Mouse (Mus musculus) stomach, embryonic 14.5 days (tissue): ENCODE measurements around the gene Ism1. TPM values are rescaled to one million over a fixed set of nuclear protein-coding genes. Genes with fewer than 3 reads are reported as not detected.

ENCODE experiments used
- ATAC-seq: fragments of 200-750 bp; cut with Nextera tagmentation; 2 replicates; pipeline ENCODE4 v1.8.0; 2017; ENCODE audit warnings: low read depth, moderate TSS enrichment; ENCODE audit not compliant: insufficient number of reproducible peaks, insufficient read depth, low FRiP score
- H3K27ac ChIP-seq: fragments of 300-500 bp; sonication (generic); 2 replicates; pipeline ENCODE4 v1.5.1; 2014; ENCODE audit warnings: mild to moderate bottlenecking, low read length, moderate library complexity, mixed read lengths
- H3K27me3 ChIP-seq: fragments of 300-500 bp; sonication (generic); 2 replicates; pipeline ENCODE4 v1.6.1; 2014; ENCODE audit warnings: low read length, control low read depth, mixed read lengths; ENCODE audit not compliant: control insufficient read depth, insufficient read depth
- H3K36me3 ChIP-seq: fragments of 300-500 bp; sonication (generic); 2 replicates; pipeline ENCODE4 v1.6.1; 2014; ENCODE audit warnings: mild to moderate bottlenecking, control low read depth, low read length, moderate library complexity, mixed read lengths; ENCODE audit not compliant: control insufficient read depth, insufficient read depth
- H3K4me1 ChIP-seq: fragments of 300-500 bp; sonication (generic); 2 replicates; pipeline ENCODE4 v1.6.1; 2014; ENCODE audit warnings: low read length, control low read depth, mixed read lengths; ENCODE audit not compliant: control insufficient read depth, insufficient read depth
- H3K4me2 ChIP-seq: fragments of 300-500 bp; sonication (generic); replicated peaks from 2 replicates; pipeline ENCODE4 v1.6.1; 2014; ENCODE audit warnings: low read depth, low read length, control low read depth
- H3K4me3 ChIP-seq: fragments of 300-500 bp; sonication (generic); 2 replicates; pipeline ENCODE4 v1.5.1; 2014; ENCODE audit warnings: low read depth, low read length, control low read depth
- H3K9ac ChIP-seq: fragments of 300-500 bp; sonication (generic); replicated peaks from 2 replicates; pipeline ENCODE4 v1.6.1; 2014; ENCODE audit warnings: low read depth, mild to moderate bottlenecking, control low read depth, low read length, moderate library complexity, mixed read lengths
- H3K9me3 ChIP-seq: fragments of 300-500 bp; sonication (generic); 2 replicates; pipeline ENCODE4 v1.6.1; 2016; ENCODE audit warnings: low read depth, low read length, control low read depth; ENCODE audit not compliant: control insufficient read depth
- WGBS: fragments of 180-500 bp; shearing (Covaris S2); extraction: QIAGEN DNeasy Blood & Tissue Kit; methylation state at CpG from one replicate; pipeline ENCODE4 v1.1.7; 2014; 5-methylcytosine and 5-hydroxymethylcytosine counted together
- polyA plus RNA-seq: library from polyadenylated mRNA; unstranded; fragments of >200 nt; fragmentation: Nextera tagmentation; extraction: Ambion mirVana; gene quantifications from 2 replicates; pipeline ENCODE4 v1.2.1, GENCODE M21; 2014

Gene Ism1
- polyA plus RNA-seq, 1 experiment from 2014 or later = 3.2 TPM

DNA sequence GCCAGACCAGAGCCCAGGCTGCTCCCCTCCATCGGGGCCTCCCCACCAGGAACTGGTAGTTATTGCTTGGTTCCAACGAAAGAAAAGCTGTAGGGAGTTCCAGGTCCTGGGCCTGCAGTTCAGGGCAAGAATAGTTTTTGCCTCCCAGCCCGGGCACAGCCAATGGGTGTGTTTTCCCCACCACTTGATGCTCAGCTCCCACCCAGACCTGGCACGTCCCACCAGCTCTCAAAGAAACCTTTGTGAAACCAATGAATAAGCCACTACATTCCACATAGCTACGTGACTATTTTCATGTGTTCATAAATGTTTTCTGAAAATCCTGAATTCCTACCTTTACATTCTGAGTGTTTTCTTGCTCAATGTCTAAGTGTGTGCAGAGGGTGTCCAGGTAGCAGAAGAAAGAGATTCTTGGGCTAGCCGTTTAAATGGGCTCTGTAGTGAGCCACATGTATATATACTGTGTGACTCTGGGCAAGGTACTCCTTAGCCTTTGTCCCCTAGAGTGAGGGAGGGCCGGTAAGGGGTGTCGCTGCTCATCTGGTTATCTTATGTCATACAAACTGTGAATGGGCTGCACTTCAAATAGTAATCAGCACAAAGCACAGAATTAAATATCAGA lies 97.1 kb downstream of the Ism1 start:
- H3K9ac ChIP-seq = no peak overlapping the region
- H3K4me1 ChIP-seq = no peaks in the 10 kb centered on the region
- H3K36me3 ChIP-seq = no peaks in the 10 kb centered on the region
- no peaks in the 10 kb centered on the region for H3K27me3 ChIP-seq
- no peak overlapping the region for H3K4me2 ChIP-seq
- H3K4me3 ChIP-seq = no peak overlapping the region
- no peak for ATAC-seq
- H3K9me3 ChIP-seq = no peaks in the 10 kb centered on the region
- WGBS = 73% methylated on average over 8 of the region's 8 CpGs
- no peak overlapping the region for H3K27ac ChIP-seq

DNA sequence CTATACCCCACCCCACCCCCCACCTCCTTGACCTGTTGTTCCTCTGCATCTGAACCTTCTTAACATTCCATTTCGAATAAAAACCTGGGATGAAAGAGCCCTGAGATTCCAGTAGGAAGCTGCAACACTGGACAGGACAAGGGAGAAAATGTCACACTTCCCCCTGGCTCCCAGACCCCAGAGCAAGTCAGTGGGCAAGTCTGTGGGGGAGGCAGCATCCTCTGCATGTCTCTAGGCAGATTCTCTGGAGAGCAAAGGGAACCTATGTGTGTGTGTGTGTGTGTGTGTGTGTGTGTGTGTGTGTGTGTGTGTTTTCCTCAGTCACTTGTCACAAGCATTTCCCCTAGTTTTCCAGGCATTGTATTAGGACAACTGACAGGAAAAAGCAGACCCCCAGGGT lies 98.7 kb downstream of the Ism1 start:
- no peak overlapping the region for H3K27ac ChIP-seq
- H3K36me3 ChIP-seq = no peaks in the 10 kb centered on the region

DNA sequence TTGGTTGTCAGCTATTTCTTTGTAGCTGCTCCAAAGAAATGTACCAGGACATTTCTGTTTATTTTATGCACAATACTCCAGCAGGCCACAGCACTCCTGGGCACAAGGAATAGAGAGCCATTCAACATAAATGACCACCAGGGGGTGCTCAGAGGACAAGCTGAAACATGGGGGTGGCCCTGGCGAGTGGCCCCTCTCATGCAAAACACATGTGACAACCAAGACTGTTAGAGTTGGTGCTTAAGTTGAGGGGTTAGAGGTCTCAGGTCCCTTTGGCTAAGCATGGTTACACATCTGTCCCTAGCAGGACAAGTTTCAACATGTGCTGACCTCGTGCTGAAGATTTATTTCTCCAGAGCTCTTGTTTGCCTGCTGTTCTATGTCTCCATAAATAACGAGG lies 100.3 kb downstream of the Ism1 start:
- WGBS = 48% methylated on average over 3 of the region's 3 CpGs
- no peak overlapping the region for H3K27ac ChIP-seq
- no peak overlapping the region for H3K9ac ChIP-seq
- no peak overlapping the region for H3K4me2 ChIP-seq
- H3K36me3 ChIP-seq = no peaks in the 10 kb centered on the region
- no peaks in the 10 kb centered on the region for H3K4me1 ChIP-seq
- no peak for ATAC-seq
- no peaks in the 10 kb centered on the region for H3K9me3 ChIP-seq
- no peak overlapping the region for H3K4me3 ChIP-seq
- H3K27me3 ChIP-seq = no peaks in the 10 kb centered on the region

More for the DNA sequence above, 98.7 kb downstream of the Ism1 start:
- ATAC-seq = no peak
- WGBS = 5% methylated on average over 1 of the region's 1 CpGs
- Histone ChIP-seq H3K4me2 (no peak overlapping the region), H3K4me1 (no peaks in the 10 kb centered on the region), H3K9ac (no peak overlapping the region), H3K27me3 (no peaks in the 10 kb centered on the region), H3K9me3 (no peaks in the 10 kb centered on the region), H3K4me3 (no peak overlapping the region)

DNA sequence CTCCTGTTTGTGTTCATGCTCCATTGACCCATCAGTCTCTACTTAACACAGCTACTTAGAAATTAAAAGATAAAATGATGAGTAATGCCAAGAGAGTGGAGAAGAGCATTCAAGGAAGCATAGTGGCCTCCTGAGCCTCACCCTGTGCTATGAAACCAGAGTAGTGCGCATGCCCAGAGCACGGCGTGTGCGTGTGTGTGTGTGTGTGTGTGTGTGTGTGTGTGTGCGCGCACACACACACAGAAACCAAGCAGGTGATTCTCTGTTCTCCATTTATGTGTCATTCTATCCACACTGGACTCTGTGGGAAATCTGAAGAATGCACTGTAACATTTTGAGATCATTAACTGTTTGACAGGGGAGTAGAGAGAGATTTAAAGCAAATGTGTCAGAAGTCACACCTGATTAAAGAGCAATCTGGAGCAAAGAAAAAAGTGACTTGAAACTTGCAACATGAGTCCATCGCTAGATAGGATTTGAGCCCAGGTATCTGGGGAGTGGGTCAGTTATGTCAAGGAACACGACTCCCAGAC lies 105.4 kb downstream of the Ism1 start:
- H3K4me2 ChIP-seq = no peak overlapping the region
- WGBS = 89% methylated on average over 8 of the region's 8 CpGs
- no peak for ATAC-seq
- no peak overlapping the region for H3K27ac ChIP-seq
- H3K4me1 ChIP-seq = no peaks in the 10 kb centered on the region
- H3K4me3 ChIP-seq = no peak overlapping the region
- no peaks in the 10 kb centered on the region for H3K27me3 ChIP-seq
- no peak overlapping the region for H3K9ac ChIP-seq
- no peaks in the 10 kb centered on the region for H3K9me3 ChIP-seq
- no peaks in the 10 kb centered on the region for H3K36me3 ChIP-seq

DNA sequence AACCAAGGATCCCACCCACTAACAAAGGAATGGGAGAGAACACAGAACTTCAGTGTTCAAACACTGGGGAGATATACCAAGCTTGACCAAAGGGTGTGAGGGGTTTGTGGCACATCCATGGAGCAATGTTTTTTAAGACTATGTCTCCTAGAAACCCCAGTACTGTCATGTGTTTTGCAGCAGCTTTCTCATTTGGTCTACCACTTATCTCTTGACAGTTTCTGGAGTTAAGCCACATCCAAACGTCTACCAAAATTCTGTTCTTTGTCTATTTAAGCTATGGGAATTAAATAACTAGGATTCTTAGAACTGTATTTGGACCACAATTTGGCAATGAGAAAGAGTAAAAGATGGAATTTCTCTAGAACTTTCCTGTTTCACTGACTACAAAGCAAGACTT lies 106.5 kb downstream of the Ism1 start:
- Histone ChIP-seq H3K27me3 (no peaks in the 10 kb centered on the region), H3K4me3 (no peak overlapping the region), H3K4me1 (no peaks in the 10 kb centered on the region), H3K27ac (no peak overlapping the region), H3K36me3 (no peaks in the 10 kb centered on the region), H3K4me2 (no peak overlapping the region), H3K9ac (no peak overlapping the region), H3K9me3 (no peaks in the 10 kb centered on the region)
- 55% methylated on average over 1 of the region's 1 CpGs for WGBS
- no peak for ATAC-seq

DNA sequence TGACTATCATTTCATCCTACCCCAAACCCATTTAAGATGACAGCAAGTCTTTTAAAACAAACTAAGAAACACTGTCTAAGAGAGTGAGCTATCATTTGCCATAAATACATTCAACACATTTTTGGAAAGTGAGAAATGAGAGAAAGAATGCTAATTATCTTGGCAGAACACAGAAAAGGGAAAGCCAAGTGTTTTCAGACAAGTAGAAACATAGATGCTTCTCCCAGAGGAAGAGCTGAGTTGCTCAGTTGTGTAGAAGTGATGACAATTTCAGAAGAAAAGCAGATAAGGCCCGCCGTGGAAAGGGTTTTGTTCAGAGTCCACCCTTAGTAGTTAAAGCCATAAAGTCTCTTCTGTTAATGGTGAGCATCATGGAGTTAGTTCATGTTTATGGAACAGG lies 107.0 kb downstream of the Ism1 start:
- Histone ChIP-seq H3K36me3 (no peaks in the 10 kb centered on the region), H3K27me3 (no peaks in the 10 kb centered on the region), H3K9me3 (no peaks in the 10 kb centered on the region), H3K27ac (no peak overlapping the region), H3K4me1 (no peaks in the 10 kb centered on the region), H3K4me3 (no peak overlapping the region), H3K9ac (no peak overlapping the region), H3K4me2 (no peak overlapping the region)
- ATAC-seq = no peak
- 72% methylated on average over 2 of the region's 2 CpGs for WGBS

DNA sequence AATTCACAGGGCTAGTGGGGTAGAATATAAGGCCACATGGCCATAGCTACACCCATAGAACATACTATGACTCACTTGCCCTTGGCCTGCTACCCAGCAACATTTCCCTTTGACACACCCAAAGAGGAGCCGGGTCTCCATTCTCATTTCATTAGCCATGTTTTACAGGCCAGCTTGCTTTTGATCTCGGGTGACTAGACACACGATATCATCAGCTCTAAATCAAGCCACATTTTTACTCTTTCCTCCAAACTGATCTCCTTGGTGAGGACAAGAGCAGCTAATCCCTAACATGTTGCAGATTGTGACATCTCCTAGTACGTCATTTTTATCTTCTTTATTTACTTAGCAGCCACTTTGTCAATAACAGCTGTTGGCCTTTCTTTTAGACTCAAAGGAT lies 110.7 kb downstream of the Ism1 start:
- no peaks in the 10 kb centered on the region for H3K36me3 ChIP-seq
- no peaks in the 10 kb centered on the region for H3K27me3 ChIP-seq
- 60% methylated on average over 4 of the region's 4 CpGs for WGBS
- no peak overlapping the region for H3K4me3 ChIP-seq
- H3K27ac ChIP-seq = no peak overlapping the region
- ATAC-seq = no peak
- H3K4me1 ChIP-seq = no peaks in the 10 kb centered on the region
- no peaks in the 10 kb centered on the region for H3K9me3 ChIP-seq
- H3K9ac ChIP-seq = no peak overlapping the region
- H3K4me2 ChIP-seq = no peak overlapping the region

DNA sequence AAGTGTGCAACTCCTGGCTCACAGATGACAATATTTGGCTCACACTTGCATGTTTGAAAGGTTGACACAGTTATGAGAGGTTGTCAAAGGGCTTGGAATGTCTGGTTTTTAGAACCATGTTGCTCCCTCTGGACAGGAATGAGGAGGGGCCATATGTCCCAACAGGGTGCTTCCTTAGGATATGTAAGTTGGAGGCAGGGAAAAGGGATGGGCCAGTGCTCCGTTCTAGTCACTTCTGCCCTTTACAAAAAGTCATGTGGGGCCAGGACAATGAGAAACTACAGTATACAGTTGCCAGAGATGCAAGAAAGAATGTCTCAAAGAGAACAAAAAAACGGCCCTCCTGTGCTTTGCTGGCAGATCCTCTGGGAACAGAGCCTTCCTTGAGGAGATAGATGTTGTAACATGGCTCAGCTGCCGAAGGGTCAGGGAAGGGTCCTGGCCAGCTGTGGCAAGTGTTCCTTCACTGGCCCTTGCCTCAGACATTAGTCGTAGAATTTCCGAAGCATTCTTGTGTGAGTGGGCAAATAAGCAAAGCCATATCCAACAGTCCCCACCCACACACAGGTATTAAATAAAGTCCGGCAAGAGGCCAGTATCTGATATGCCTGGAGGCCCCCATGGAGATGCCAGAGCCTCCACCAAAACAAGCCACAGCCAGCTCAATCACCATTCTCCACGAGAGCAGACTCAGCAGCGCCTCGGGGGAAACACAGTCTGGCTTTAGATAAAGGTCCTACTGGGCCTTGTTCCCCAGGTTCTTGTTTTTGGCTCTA lies 114.6 kb downstream of the Ism1 start:
- Histone ChIP-seq H3K27ac (no peak overlapping the region), H3K9ac (no peak overlapping the region), H3K9me3 (no peaks in the 10 kb centered on the region), H3K4me2 (no peak overlapping the region), H3K27me3 (no peaks in the 10 kb centered on the region), H3K4me3 (no peak overlapping the region), H3K4me1 (no peaks in the 10 kb centered on the region), H3K36me3 (no peaks in the 10 kb centered on the region)
- 75% methylated on average over 9 of the region's 9 CpGs for WGBS
- ATAC-seq = no peak
